In the genomic region with DNA sequence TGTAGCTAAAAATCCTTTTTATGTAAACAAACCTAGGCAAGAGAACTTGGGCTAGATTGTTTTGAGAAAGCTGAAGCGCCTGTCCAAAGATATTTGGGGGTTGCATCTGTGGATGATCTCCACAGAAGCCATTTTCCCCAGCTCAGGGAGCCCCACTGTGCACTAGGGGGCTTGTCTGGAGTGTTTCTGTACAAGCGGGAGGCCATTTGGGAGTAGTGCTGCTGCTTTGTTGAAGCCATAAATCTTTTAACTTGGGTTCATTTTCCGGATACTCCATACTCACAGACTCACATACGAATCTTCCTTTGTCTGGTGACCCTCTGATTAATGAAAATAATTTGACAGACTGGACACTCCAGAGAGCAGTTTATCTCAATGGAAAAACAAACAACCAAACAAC, we compare ENCODE assay signal across 13 mouse cellular contexts.
A peak's percentile ranks its signal among the peaks of the same experiment; 100 is the strongest.
DNase-seq lines count a peak whose midpoint lies in the region; ATAC-seq and TF ChIP-seq lines count a peak whose summit lies in the region.
"Had no signal": no experiment of that assay in that cellular context is flagged by ENCODE, and none has a peak within 500 bp of the region (broad histone marks: within the 10 kb centered on the region; RNA-seq: fewer than 3 reads in every experiment).

No protein-coding gene starts in this region.

- no peaks in the 10 kb centered on the region for H3K36me3 ChIP-seq in heart, embryonic 12.5 days
- no peaks in the 10 kb centered on the region for H3K36me3 ChIP-seq in forebrain, embryonic 16.5 days (ENCODE audit: control insufficient read depth, insufficient read depth)
- no peaks in the 10 kb centered on the region for H3K36me3 ChIP-seq in neural tube, embryonic 13.5 days
- H3K36me3 ChIP-seq: limb, embryonic 12.5 days had no signal

- H3K4me2 ChIP-seq in heart, embryonic 12.5 days = peak overlapping the region; percentile 55
- peak overlapping the region; percentile 67 for H3K4me2 ChIP-seq in forebrain, embryonic 16.5 days (ENCODE audit: low read length)
- H3K4me2 ChIP-seq in neural tube, embryonic 13.5 days = peak overlapping the region; percentile 64

- DNase-seq in heart, adult 11 months = no peak
- no peak for DNase-seq in layer of hippocampus, adult 2 months (ENCODE audit: low spot score in 2 of 2)
- DNase-seq in layer of hippocampus, postnatal 36 days = no peak
- DNase-seq in cerebellum, adult 18-20 months = no peak
- DNase-seq in natural killer cell, adult 2 months (ENCODE audit: low spot score in 2 of 2) = no peak
- DNase-seq: adrenal gland, postnatal 36 days; cerebellum, postnatal 10 days; lung, postnatal 14 days had no signal

- no peaks in the 10 kb centered on the region for H3K9me3 ChIP-seq in heart, embryonic 12.5 days (replicated peaks)
- no peaks in the 10 kb centered on the region for H3K9me3 ChIP-seq in forebrain, embryonic 16.5 days (ENCODE audit: control insufficient read depth, low read length)
- H3K9me3 ChIP-seq in neural tube, embryonic 13.5 days = no peaks in the 10 kb centered on the region
- H3K9me3 ChIP-seq: limb, embryonic 12.5 days had no signal

- peaks cover 48% of the 10 kb centered on the region for H3K4me1 ChIP-seq in heart, embryonic 12.5 days (replicated peaks)
- H3K4me1 ChIP-seq in forebrain, embryonic 16.5 days (replicated peaks; ENCODE audit: control insufficient read depth, insufficient read depth, low read length) = peaks cover 15% of the 10 kb centered on the region
- peaks cover 70% of the 10 kb centered on the region for H3K4me1 ChIP-seq in neural tube, embryonic 13.5 days (replicated peaks)

- peak overlapping the region; percentile 42; the same call in 1 of the 2 replicates for H3K9ac ChIP-seq in heart, embryonic 12.5 days
- H3K9ac ChIP-seq in forebrain, embryonic 16.5 days (replicated peaks; ENCODE audit: low read depth, low read length) = peak overlapping the region; percentile 72
- peak overlapping the region; percentile 79 for H3K9ac ChIP-seq in neural tube, embryonic 13.5 days
- H3K9ac ChIP-seq: limb, embryonic 12.5 days had no signal

- no peak for ATAC-seq in heart, embryonic 12.5 days (ENCODE audit: insufficient number of reproducible peaks, low FRiP score)
- ATAC-seq in forebrain, embryonic 16.5 days = no peak
- no peak for ATAC-seq in neural tube, embryonic 13.5 days (ENCODE audit: low read depth)

- WGBS in heart, embryonic 12.5 days = 46% methylated on average over 4 of the region's 4 CpGs
- 56% methylated on average over 4 of the region's 4 CpGs for WGBS in forebrain, embryonic 16.5 days
- whole genome bisulfite sequencing in neural tube, embryonic 13.5 days = 12% methylated on average over 4 of the region's 4 CpGs

- H3K27ac ChIP-seq in heart, embryonic 12.5 days (ENCODE audit: poor library complexity, severe bottlenecking) = peak overlapping the region; percentile 58; the same call in 1 of the 2 replicates
- H3K27ac ChIP-seq in layer of hippocampus, adult 2 months = peak overlapping the region; percentile 99
- no peak overlapping the region for H3K27ac ChIP-seq in forebrain, embryonic 16.5 days (ENCODE audit: low read length)
- peak overlapping the region; percentile 96; the same call in 1 of the 2 replicates for H3K27ac ChIP-seq in neural tube, embryonic 13.5 days (replicated peaks)
- H3K27ac ChIP-seq: limb, embryonic 12.5 days had no signal

- TF ChIP-seq CTCF in layer of hippocampus, adult 2 months (conservative IDR thresholded peaks at IDR 0.05) = peak; percentile 37

- H3K4me3 ChIP-seq in heart, embryonic 12.5 days = peak overlapping the region; percentile 72
- H3K4me3 ChIP-seq in layer of hippocampus, adult 2 months = peak overlapping the region; percentile 63
- H3K4me3 ChIP-seq in forebrain, embryonic 16.5 days (replicated peaks; ENCODE audit: low read length) = peak overlapping the region; percentile 50
- peak overlapping the region; percentile 46 for H3K4me3 ChIP-seq in neural tube, embryonic 13.5 days
- H3K4me3 ChIP-seq: myocyte had no signal

- H3K27me3 ChIP-seq in heart, embryonic 12.5 days (replicated peaks) = no peaks in the 10 kb centered on the region
- no peaks in the 10 kb centered on the region for H3K27me3 ChIP-seq in forebrain, embryonic 16.5 days (replicated peaks; ENCODE audit: control insufficient read depth, insufficient read depth, low read length)
- H3K27me3 ChIP-seq in neural tube, embryonic 13.5 days = no peaks in the 10 kb centered on the region
